Mouse (Mus musculus): Measurements from ENCODE around the gene Gm17617. TPM values are rescaled to one million over a fixed set of nuclear protein-coding genes. Genes with fewer than 3 reads are reported as not detected.

Gm17617 gene
- polyA plus RNA-seq, 1 experiment from 2014 or later = not detected

Other genes starting within 250 kb of the Gm17617 start
- 7.2 and 7.5 TPM in 2 replicates for gene Unc5a, start 184.1 kb downstream of the Gm17617 start, polyA plus RNA-seq (2015; fragmentation: Nextera tagmentation; extraction: Ambion mirVana)
- gene Hk3, start 112.2 kb downstream of the Gm17617 start, polyA plus RNA-seq (2015; fragmentation: Nextera tagmentation; extraction: Ambion mirVana) = 0.48 and 0.59 TPM in 2 replicates
- 24.3 and 24.6 TPM in 2 replicates for gene Uimc1, start 33.2 kb downstream of the Gm17617 start, polyA plus RNA-seq (2015; fragmentation: Nextera tagmentation; extraction: Ambion mirVana)
- 23.1 and 24.3 TPM in 2 replicates for gene Zfp346, start 28.2 kb downstream of the Gm17617 start, polyA plus RNA-seq (2015; fragmentation: Nextera tagmentation; extraction: Ambion mirVana)
- 0.25 and 0.48 TPM in 2 replicates for gene Fgfr4, start 19.1 kb upstream of the Gm17617 start, polyA plus RNA-seq (2015; fragmentation: Nextera tagmentation; extraction: Ambion mirVana)
- gene Nsd1, start 76.2 kb upstream of the Gm17617 start, polyA plus RNA-seq (2015; fragmentation: Nextera tagmentation; extraction: Ambion mirVana) = 70.7 and 77.2 TPM in 2 replicates
- gene Prelid1, start 187.0 kb upstream of the Gm17617 start, polyA plus RNA-seq (2015; fragmentation: Nextera tagmentation; extraction: Ambion mirVana) = 309 and 331 TPM in 2 replicates
- gene Rab24, start 188.4 kb upstream of the Gm17617 start, polyA plus RNA-seq (2015; fragmentation: Nextera tagmentation; extraction: Ambion mirVana) = 102 and 105 TPM in 2 replicates
- 42.8 and 44.6 TPM in 2 replicates for gene Mxd3, start 196.3 kb upstream of the Gm17617 start, polyA plus RNA-seq (2015; fragmentation: Nextera tagmentation; extraction: Ambion mirVana)
- gene Lman2, start 229.2 kb upstream of the Gm17617 start, polyA plus RNA-seq (2015; fragmentation: Nextera tagmentation; extraction: Ambion mirVana) = 57.9 and 60.5 TPM in 2 replicates
- gene Rgs14, start 236.2 kb upstream of the Gm17617 start, polyA plus RNA-seq (2015; fragmentation: Nextera tagmentation; extraction: Ambion mirVana) = 0.30 and 0.40 TPM in 2 replicates

Data from forebrain, embryonic 13.5 days (tissue).